26 mouse cellular contexts compared by ENCODE assay signal in genomic region chr2:153063394-153063793, GRCm38 (mm10). TPM values are rescaled to one million over a fixed set of nuclear protein-coding genes. Genes with fewer than 3 reads are reported as not detected.
A peak's percentile ranks its signal among the peaks of the same experiment; 100 is the strongest.
DNase-seq lines count a peak whose midpoint lies in the region; ATAC-seq lines count a peak whose summit lies in the region.
"Had no signal": no experiment of that assay in that cellular context is flagged by ENCODE, and none has a peak within 500 bp of the region (broad histone marks: within the 10 kb centered on the region; RNA-seq: fewer than 3 reads in every experiment).

No protein-coding gene starts in this region.

- 0 out of 2 replicates have a peak, but pooled peaks have one; percentile 29 for ATAC-seq in forebrain, embryonic 15.5 days (replicated peaks)
- ATAC-seq in forebrain, embryonic 16.5 days = peak; percentile 45; the same call in 1 of the 2 replicates
- no peak for ATAC-seq in activated CD4-positive, CD25-positive, alpha-beta regulatory T cell, adult 4 months
- ATAC-seq: liver, embryonic 12.5 days had no signal

- H3K27me3 ChIP-seq in forebrain, embryonic 15.5 days = peaks cover 9% of the 10 kb centered on the region
- H3K27me3 ChIP-seq in forebrain, embryonic 10.5 days (ENCODE audit: poor library complexity, severe bottlenecking) = peaks cover 28% of the 10 kb centered on the region
- 0 out of 2 replicates have a peak, but pooled peaks cover 3% of the 10 kb centered on the region for H3K27me3 ChIP-seq in forebrain, embryonic 16.5 days (replicated peaks; ENCODE audit: control insufficient read depth, insufficient read depth, low read length)

- H3K36me3 ChIP-seq in forebrain, embryonic 15.5 days = no peaks in the 10 kb centered on the region; the same call in 1 of the 2 replicates
- H3K36me3 ChIP-seq in forebrain, embryonic 10.5 days (replicated peaks) = no peaks in the 10 kb centered on the region
- H3K36me3 ChIP-seq in forebrain, embryonic 16.5 days (ENCODE audit: control insufficient read depth, insufficient read depth) = no peaks in the 10 kb centered on the region
- H3K36me3 ChIP-seq: embryonic facial prominence, embryonic 13.5 days; liver, embryonic 12.5 days had no signal

- H3K4me2 ChIP-seq in forebrain, embryonic 15.5 days (replicated peaks) = no peak overlapping the region
- H3K4me2 ChIP-seq in forebrain, embryonic 16.5 days (ENCODE audit: low read length) = no peak overlapping the region
- H3K4me2 ChIP-seq: embryonic facial prominence, embryonic 13.5 days; liver, embryonic 12.5 days; lung, embryonic 14.5 days had no signal

- 43% methylated on average over 3 of the region's 3 CpGs for WGBS in forebrain, embryonic 15.5 days
- WGBS in forebrain, embryonic 10.5 days = 64% methylated on average over 3 of the region's 3 CpGs
- WGBS in forebrain, embryonic 16.5 days = 55% methylated on average over 3 of the region's 3 CpGs

- H3K4me1 ChIP-seq in forebrain, embryonic 15.5 days = peaks cover 17% of the 10 kb centered on the region
- peaks cover 13% of the 10 kb centered on the region; the same call in 1 of the 2 replicates for H3K4me1 ChIP-seq in forebrain, embryonic 10.5 days
- peaks cover 9% of the 10 kb centered on the region; the same call in 1 of the 2 replicates for H3K4me1 ChIP-seq in forebrain, embryonic 16.5 days (replicated peaks; ENCODE audit: control insufficient read depth, insufficient read depth, low read length)
- H3K4me1 ChIP-seq: embryonic facial prominence, embryonic 13.5 days had no signal

- H3K27ac ChIP-seq in forebrain, embryonic 15.5 days (replicated peaks) = peak overlapping the region; percentile 57
- no peak overlapping the region for H3K27ac ChIP-seq in forebrain, embryonic 10.5 days
- H3K27ac ChIP-seq in forebrain, embryonic 16.5 days (ENCODE audit: low read length) = 0 out of 2 replicates have a peak overlapping the region, but pooled peaks have one; percentile 21
- H3K27ac ChIP-seq: embryonic facial prominence, embryonic 13.5 days; left cerebral cortex, adult 2 months; liver, embryonic 12.5 days; macrophage had no signal

- DNase-seq in forebrain, embryonic 10.5 days (ENCODE audit: extremely low spot score, low spot score) = no peak
- DNase-seq in layer of hippocampus, postnatal 10 days (ENCODE audit: low spot score in 2 of 2) = peak; percentile 38 to 42
- DNase-seq in layer of hippocampus, adult 9-10 months (ENCODE audit: low spot score) = no peak
- peak; percentile 14 for DNase-seq in MN1 (ENCODE audit: low spot score)
- no peak for DNase-seq in ovary, adult 18-20 months (ENCODE audit: low spot score)
- DNase-seq: adrenal gland, postnatal 14 days; cerebellum, adult 9-10 months; heart, adult 2 months; kidney, adult 18-20 months; kidney, postnatal 10 days; lung, embryonic 14.5 days had no signal

- H3K9me3 ChIP-seq in forebrain, embryonic 15.5 days = no peaks in the 10 kb centered on the region
- no peaks in the 10 kb centered on the region for H3K9me3 ChIP-seq in forebrain, embryonic 10.5 days
- H3K9me3 ChIP-seq in forebrain, embryonic 16.5 days (ENCODE audit: control insufficient read depth, low read length) = no peaks in the 10 kb centered on the region
- H3K9me3 ChIP-seq: embryonic facial prominence, embryonic 13.5 days; liver, embryonic 12.5 days had no signal

- no peak overlapping the region for H3K9ac ChIP-seq in forebrain, embryonic 15.5 days (replicated peaks)
- H3K9ac ChIP-seq in forebrain, embryonic 16.5 days (replicated peaks; ENCODE audit: low read depth, low read length) = peak overlapping the region; percentile 22; the same call in 1 of the 2 replicates
- H3K9ac ChIP-seq: embryonic facial prominence, embryonic 13.5 days; liver, embryonic 12.5 days; lung, embryonic 14.5 days had no signal

- H3K4me3 ChIP-seq in forebrain, embryonic 15.5 days = no peak overlapping the region
- H3K4me3 ChIP-seq in forebrain, embryonic 10.5 days = no peak overlapping the region
- no peak overlapping the region for H3K4me3 ChIP-seq in forebrain, embryonic 16.5 days (replicated peaks; ENCODE audit: low read length)
- H3K4me3 ChIP-seq: embryonic facial prominence, embryonic 13.5 days; heart, adult 2 months; left cerebral cortex, adult 2 months; liver, embryonic 12.5 days had no signal

RNA-seq across cellular contexts. Expression of gene Ccm2l, which starts 2.4 kb away (rescaled TPM):
- 0.98 and 1.1 TPM in 2 replicates for polyA plus RNA-seq in forebrain, embryonic 15.5 days (2015; fragmentation: Nextera tagmentation; extraction: Ambion mirVana)
- 0.83 and 0.84 TPM in 2 replicates for polyA plus RNA-seq in forebrain, embryonic 10.5 days (2016; fragmentation: Nextera tagmentation; extraction: Ambion mirVana)
- total RNA-seq in layer of hippocampus, postnatal 10 days (2021) = 1 to 10 TPM; 6.8 to 9.8 TPM
- polyA plus RNA-seq in forebrain, embryonic 16.5 days (2015; fragmentation: Nextera tagmentation; extraction: Ambion mirVana) = 0.85 and 0.94 TPM in 2 replicates
- polyA plus RNA-seq in activated CD4-positive, CD25-positive, alpha-beta regulatory T cell, adult 4 months (2017; shearing (Covaris generic)) = not detected
- total RNA-seq: CH12.LX; neutrophil, adult 5-6 weeks had no signal
- polyA plus RNA-seq: macrophage had no signal

RNA-seq across cellular contexts. Expression of gene Xkr7, which starts 31.7 kb away (rescaled TPM):
- 1.9 and 2.0 TPM in 2 replicates for polyA plus RNA-seq in forebrain, embryonic 15.5 days (2015; fragmentation: Nextera tagmentation; extraction: Ambion mirVana)
- polyA plus RNA-seq in forebrain, embryonic 10.5 days (2016; fragmentation: Nextera tagmentation; extraction: Ambion mirVana) = 0.14 and 0.20 TPM in 2 replicates
- 1 to 10 TPM; 5.7 to 6.3 TPM for total RNA-seq in layer of hippocampus, postnatal 10 days (2021)
- 1.6 and 2.0 TPM in 2 replicates for polyA plus RNA-seq in forebrain, embryonic 16.5 days (2015; fragmentation: Nextera tagmentation; extraction: Ambion mirVana)
- polyA plus RNA-seq in activated CD4-positive, CD25-positive, alpha-beta regulatory T cell, adult 4 months (2017; shearing (Covaris generic)) = not detected
- total RNA-seq: CH12.LX; gastrocnemius, adult 8-10 months; heart, adult 2 months; neutrophil, adult 5-6 weeks had no signal
- polyA plus RNA-seq: embryonic facial prominence, embryonic 13.5 days; heart, embryonic 16.5 days; limb, embryonic 11.5 days; liver, embryonic 12.5 days; lung, embryonic 14.5 days; macrophage; spleen, adult 2 months; stomach, embryonic 16.5 days; thymus, postnatal 0 days had no signal

RNA-seq across cellular contexts. Expression of gene Hck, which starts 44.9 kb away (rescaled TPM):
- 1.2 and 1.4 TPM in 2 replicates for polyA plus RNA-seq in forebrain, embryonic 15.5 days (2015; fragmentation: Nextera tagmentation; extraction: Ambion mirVana)
- 0.92 and 1.5 TPM in 2 replicates for polyA plus RNA-seq in forebrain, embryonic 10.5 days (2016; fragmentation: Nextera tagmentation; extraction: Ambion mirVana)
- 1 to 10 TPM; 2.6 to 3.2 TPM for total RNA-seq in layer of hippocampus, postnatal 10 days (2021)
- polyA plus RNA-seq in forebrain, embryonic 16.5 days (2015; fragmentation: Nextera tagmentation; extraction: Ambion mirVana) = 1.8 and 2.1 TPM in 2 replicates
- under 1 TPM in 1 of 2 experiments, not detected in 1; 0.97 TPM for polyA plus RNA-seq in activated CD4-positive, CD25-positive, alpha-beta regulatory T cell, adult 4 months (2017; shearing (Covaris generic))

RNA-seq across cellular contexts. Expression of gene Pdrg1, which starts 48.2 kb away (rescaled TPM):
- 188 and 189 TPM in 2 replicates for polyA plus RNA-seq in forebrain, embryonic 15.5 days (2015; fragmentation: Nextera tagmentation; extraction: Ambion mirVana)
- 88.5 and 90.8 TPM in 2 replicates for polyA plus RNA-seq in forebrain, embryonic 10.5 days (2016; fragmentation: Nextera tagmentation; extraction: Ambion mirVana)
- total RNA-seq in layer of hippocampus, postnatal 10 days (2021) = 10 to 100 TPM; 42.9 to 57.5 TPM
- polyA plus RNA-seq in forebrain, embryonic 16.5 days (2015; fragmentation: Nextera tagmentation; extraction: Ambion mirVana) = 187 and 204 TPM in 2 replicates
- 100 to 1,000 TPM; 159 to 185 TPM for polyA plus RNA-seq in activated CD4-positive, CD25-positive, alpha-beta regulatory T cell, adult 4 months (2017; shearing (Covaris generic))

Comparison
In these comparisons a context has a peak if more than half of its experiments do, and no peak if none do; other contexts are left out.
1. DNase-seq: peak in layer of hippocampus, postnatal 10 days (2 of 2) and MN1 (single experiment); none in forebrain, embryonic 10.5 days (single experiment), layer of hippocampus, adult 9-10 months (single experiment) and ovary, adult 18-20 months (single experiment).